Mouse (Mus musculus) heart, adult 2 months (tissue): ENCODE measurements around the gene Atg16l1. TPM values are rescaled to one million over a fixed set of nuclear protein-coding genes. Genes with fewer than 3 reads are reported as not detected.

Source experiments
- DNase-seq, 2 experiments: peaks; one replicate each; pipeline ENCODE4 v3.0.0; 2021
- H3K27ac ChIP-seq: fragments of 200-600 bp; 2 replicates; pipeline ENCODE4 v1.8.1; 2022
- H3K27me3 ChIP-seq: fragments of 200-500 bp; 2 replicates; pipeline ENCODE4 v1.6.1; 2012; ENCODE audit warnings: mild to moderate bottlenecking, low read length, inconsistent platforms, mixed read lengths; ENCODE audit not compliant: control insufficient read depth, insufficient read depth
- H3K36me3 ChIP-seq: fragments of 200-500 bp; 2 replicates; pipeline ENCODE4 v1.6.1; 2012; ENCODE audit warnings: low read length, inconsistent platforms; ENCODE audit not compliant: control insufficient read depth, insufficient read depth
- H3K4me1 ChIP-seq: fragments of 200-500 bp; 2 replicates; pipeline ENCODE4 v1.6.1; 2011; ENCODE audit warnings: low read length; ENCODE audit not compliant: control insufficient read depth, insufficient read depth
- H3K4me3 ChIP-seq: fragments of 200-600 bp; 2 replicates; pipeline ENCODE4 v1.8.1; 2022
- H3K79me2 ChIP-seq: fragments of 200-500 bp; replicated peaks from 2 replicates; pipeline ENCODE4 v1.6.1; 2012; ENCODE audit warnings: mild to moderate bottlenecking, inconsistent platforms, low read length, moderate library complexity, mixed read lengths; ENCODE audit not compliant: control insufficient read depth, insufficient read depth
- H3K9ac ChIP-seq: fragments of 200-500 bp; 2 replicates; pipeline ENCODE4 v1.6.1; 2012; ENCODE audit warnings: low read depth, mild to moderate bottlenecking, control low read depth, inconsistent platforms, low read length, mixed read lengths
- CTCF ChIP-seq: fragments of 200-600 bp; IDR thresholded peaks from 2 replicates; pipeline ENCODE4 v1.8.1; 2022; ENCODE audit warnings: antibody characterized with exemption, mild to moderate bottlenecking, moderate library complexity
- EP300 ChIP-seq: fragments of 200-500 bp; IDR thresholded peaks from 2 replicates; pipeline ENCODE4 v1.6.1; 2011; ENCODE audit warnings: low read depth, low read length, control low read depth; ENCODE audit not compliant: insufficient read depth
- POLR2A ChIP-seq: fragments of 200-500 bp; IDR thresholded peaks from 2 replicates; pipeline ENCODE4 v1.6.1; 2011; ENCODE audit warnings: mild to moderate bottlenecking, low read depth, low read length, control low read depth; ENCODE audit not compliant: insufficient read depth
- WGBS: fragments of 180-500 bp; shearing (Covaris S2); methylation state at CpG from one replicate; pipeline ENCODE4 v1.1.7; 2018; 5-methylcytosine and 5-hydroxymethylcytosine counted together
- intact Hi-C: fragments of 180-260 bp; cut with DNase I; formaldehyde crosslinking; loops from one replicate; pipeline ENCODE4 v1.15.1; 2025
- polyA plus RNA-seq: library from polyadenylated mRNA; depleted of rRNA; stranded (reverse); fragments of >200 nt; gene quantifications from 2 replicates; pipeline ENCODE4 v1.2.3, GENCODE M21; 2012
- total RNA-seq, 2 experiments: library from RNA; stranded (reverse); gene quantifications; 2 replicates each; pipeline ENCODE4 v1.2.3; 2021

The Atg16l1 gene
- total and polyA plus RNA-seq, 3 experiments: 24.6 to 29.9 (median 29.4) TPM

DNA sequence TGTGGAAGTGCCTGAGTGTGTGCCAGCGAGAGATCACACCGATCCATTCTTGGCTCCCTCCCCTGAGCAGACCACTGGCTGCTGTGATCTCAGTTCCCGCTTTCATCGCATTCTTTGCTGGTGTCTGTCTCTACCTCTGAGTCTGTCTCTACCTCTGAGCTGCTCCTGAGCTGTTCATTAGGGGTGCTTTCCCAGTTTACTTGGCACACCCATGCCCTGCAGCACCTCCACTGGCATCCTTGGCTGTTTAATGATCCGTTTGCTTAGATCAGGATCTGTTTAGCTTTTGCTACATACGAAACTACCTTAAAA is 37.4 kb downstream of the Atg16l1 start:
- intact Hi-C loops: no loop called here
- no peak overlapping the region for H3K9ac ChIP-seq
- no peak overlapping the region for H3K27ac ChIP-seq
- H3K27me3 ChIP-seq: no peaks in the 10 kb centered on the region
- DNase-seq: no peak
- no peaks in the 10 kb centered on the region for H3K4me1 ChIP-seq
- H3K79me2 ChIP-seq: no peaks in the 10 kb centered on the region
- no peak overlapping the region for H3K4me3 ChIP-seq
- 87% methylated on average over 6 of the region's 6 CpGs for WGBS
- TF ChIP-seq POLR2A (no peak), CTCF (no peak), EP300 (no peak)
- H3K36me3 ChIP-seq: no peaks in the 10 kb centered on the region

- Histone ChIP-seq H3K4me3 (no peak overlapping the region), H3K9ac (no peak overlapping the region), H3K27me3 (no peaks in the 10 kb centered on the region), H3K27ac (no peak overlapping the region), H3K36me3 (no peaks in the 10 kb centered on the region), H3K4me1 (no peaks in the 10 kb centered on the region), H3K79me2 (no peaks in the 10 kb centered on the region)
- TF ChIP-seq POLR2A: no peak
- TF ChIP-seq CTCF: no peak
- no peak for TF ChIP-seq EP300
- intact Hi-C loops: no loop called here
- no peak for DNase-seq
- 97% methylated on average over 1 of the region's 1 CpGs for WGBS
These were observed 42.0 kb downstream of the Atg16l1 start for GRCm38 (mm10) chr1:87797702-87798101.

DNA sequence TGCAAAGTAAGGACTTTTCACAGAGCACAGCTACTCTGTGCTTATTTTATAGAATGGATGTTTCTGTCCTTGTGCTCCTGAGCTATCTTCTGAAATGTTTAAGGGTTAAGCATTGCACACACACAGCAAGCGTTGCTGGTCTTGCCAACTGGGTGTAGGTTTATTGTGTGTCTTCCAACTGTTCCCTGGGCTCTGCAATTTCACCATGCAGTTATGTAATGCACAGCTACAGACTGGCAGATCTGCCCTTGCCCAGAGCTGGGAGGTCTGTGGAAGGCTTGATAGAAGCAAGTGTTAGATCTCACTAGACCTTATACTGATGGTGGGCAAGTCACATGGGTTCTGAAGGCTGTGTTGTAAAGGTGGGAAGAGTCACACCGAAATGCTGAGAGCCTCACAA is 42.6 kb downstream of the Atg16l1 start:
- no peak for TF ChIP-seq EP300
- no peak for TF ChIP-seq CTCF
- TF ChIP-seq POLR2A: no peak
- Histone ChIP-seq H3K4me3 (no peak overlapping the region), H3K27ac (no peak overlapping the region), H3K9ac (no peak overlapping the region), H3K36me3 (no peaks in the 10 kb centered on the region), H3K4me1 (no peaks in the 10 kb centered on the region), H3K27me3 (no peaks in the 10 kb centered on the region), H3K79me2 (no peaks in the 10 kb centered on the region)
- 74% methylated on average over 2 of the region's 2 CpGs for WGBS
- DNase-seq: no peak
- intact Hi-C loops: no loop called here

- no peak within 1 kb of the TSS for H3K27ac ChIP-seq
- no peaks in the 10 kb centered on the region for H3K36me3 ChIP-seq
- no peak for DNase-seq
- no peaks in the 10 kb centered on the region for H3K4me1 ChIP-seq
- H3K9ac ChIP-seq: no peak within 1 kb of the TSS
- intact Hi-C loops: no loop called here
- H3K4me3 ChIP-seq: no peak within 1 kb of the TSS
- WGBS: 70% methylated on average over 6 of the region's 6 CpGs
- no peaks in the 10 kb centered on the region for H3K79me2 ChIP-seq
- no peak for TF ChIP-seq POLR2A
- no peak for TF ChIP-seq EP300
- TF ChIP-seq CTCF: no peak
- no peaks in the 10 kb centered on the region for H3K27me3 ChIP-seq
These were observed 47.9 kb downstream of the Atg16l1 start, which contains the start of gene Sag for GRCm38 (mm10) chr1:87803576-87803975. Gene Sag (plus strand): TSS chr1:87803680.

DNA sequence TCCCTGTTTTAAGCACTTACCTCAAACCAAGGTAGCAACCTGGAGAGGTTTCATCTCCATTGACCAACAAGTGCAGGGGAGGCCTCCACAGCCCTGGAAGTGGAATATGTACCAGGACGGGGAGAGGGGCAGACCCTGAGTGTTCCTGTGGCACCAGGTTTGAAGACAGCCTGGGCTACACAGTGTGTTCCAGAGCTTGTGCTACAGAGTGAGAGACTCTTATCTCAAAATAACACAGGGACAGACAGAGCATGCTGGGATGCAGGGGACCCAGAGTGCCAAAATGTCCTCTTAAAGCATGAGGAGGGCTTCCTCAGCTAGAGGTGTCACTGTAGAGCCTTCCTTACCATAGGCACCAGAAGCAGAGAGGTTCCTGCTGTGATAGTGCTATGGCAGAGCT is 52.1 kb downstream of the Atg16l1 start:
- intact Hi-C loops: no loop called here
- no peak for TF ChIP-seq EP300
- no peak for TF ChIP-seq CTCF
- no peak for TF ChIP-seq POLR2A
- Histone ChIP-seq H3K27me3 (no peaks in the 10 kb centered on the region), H3K9ac (no peak overlapping the region), H3K4me1 (no peaks in the 10 kb centered on the region), H3K79me2 (no peaks in the 10 kb centered on the region), H3K27ac (no peak overlapping the region), H3K36me3 (no peaks in the 10 kb centered on the region), H3K4me3 (no peak overlapping the region)
- 95% methylated on average over 1 of the region's 1 CpGs for WGBS
- DNase-seq: no peak

DNA sequence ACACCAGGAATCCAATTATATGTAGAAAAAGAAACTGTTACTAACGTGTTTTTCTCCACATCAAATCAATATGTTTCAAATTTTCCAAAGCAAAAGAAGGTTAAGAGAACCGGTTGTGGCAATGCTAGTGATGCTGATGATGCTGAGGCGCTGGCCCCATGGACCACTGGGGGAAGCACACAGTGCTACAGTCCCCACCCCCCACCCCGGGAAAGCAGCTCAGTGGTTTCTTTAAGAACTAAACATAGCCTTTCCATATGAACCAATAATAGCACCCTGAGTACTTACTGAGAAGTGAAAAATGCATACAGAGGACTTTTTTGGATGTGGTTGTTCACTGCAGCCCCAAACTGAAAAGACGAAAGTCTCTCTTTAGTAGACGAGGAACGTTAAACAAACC is 55.7 kb downstream of the Atg16l1 start:
- intact Hi-C loops: no loop called here
- 86% methylated on average over 7 of the region's 7 CpGs for whole genome bisulfite sequencing
- TF ChIP-seq CTCF: no peak
- no peak for TF ChIP-seq POLR2A
- TF ChIP-seq EP300: no peak
- DNase-seq: no peak
- no peak overlapping the region for H3K27ac ChIP-seq
- H3K79me2 ChIP-seq: no peaks in the 10 kb centered on the region
- H3K36me3 ChIP-seq: no peaks in the 10 kb centered on the region
- no peaks in the 10 kb centered on the region for H3K27me3 ChIP-seq
- no peak overlapping the region for H3K9ac ChIP-seq
- H3K4me3 ChIP-seq: no peak overlapping the region
- H3K4me1 ChIP-seq: peaks cover 7% of the 10 kb centered on the region
